Mouse (Mus musculus) ovary, adult 18-20 months (tissue): ENCODE data around the gene RPS10-NUDT3.
A peak's percentile ranks its signal among the peaks of the same experiment; 100 is the strongest.

Experiments
- DNase-seq: peaks from one replicate; pipeline ENCODE4 v3.0.0; 2022; ENCODE audit warnings: low spot score, mixed read lengths

RPS10-NUDT3 gene

DNA sequence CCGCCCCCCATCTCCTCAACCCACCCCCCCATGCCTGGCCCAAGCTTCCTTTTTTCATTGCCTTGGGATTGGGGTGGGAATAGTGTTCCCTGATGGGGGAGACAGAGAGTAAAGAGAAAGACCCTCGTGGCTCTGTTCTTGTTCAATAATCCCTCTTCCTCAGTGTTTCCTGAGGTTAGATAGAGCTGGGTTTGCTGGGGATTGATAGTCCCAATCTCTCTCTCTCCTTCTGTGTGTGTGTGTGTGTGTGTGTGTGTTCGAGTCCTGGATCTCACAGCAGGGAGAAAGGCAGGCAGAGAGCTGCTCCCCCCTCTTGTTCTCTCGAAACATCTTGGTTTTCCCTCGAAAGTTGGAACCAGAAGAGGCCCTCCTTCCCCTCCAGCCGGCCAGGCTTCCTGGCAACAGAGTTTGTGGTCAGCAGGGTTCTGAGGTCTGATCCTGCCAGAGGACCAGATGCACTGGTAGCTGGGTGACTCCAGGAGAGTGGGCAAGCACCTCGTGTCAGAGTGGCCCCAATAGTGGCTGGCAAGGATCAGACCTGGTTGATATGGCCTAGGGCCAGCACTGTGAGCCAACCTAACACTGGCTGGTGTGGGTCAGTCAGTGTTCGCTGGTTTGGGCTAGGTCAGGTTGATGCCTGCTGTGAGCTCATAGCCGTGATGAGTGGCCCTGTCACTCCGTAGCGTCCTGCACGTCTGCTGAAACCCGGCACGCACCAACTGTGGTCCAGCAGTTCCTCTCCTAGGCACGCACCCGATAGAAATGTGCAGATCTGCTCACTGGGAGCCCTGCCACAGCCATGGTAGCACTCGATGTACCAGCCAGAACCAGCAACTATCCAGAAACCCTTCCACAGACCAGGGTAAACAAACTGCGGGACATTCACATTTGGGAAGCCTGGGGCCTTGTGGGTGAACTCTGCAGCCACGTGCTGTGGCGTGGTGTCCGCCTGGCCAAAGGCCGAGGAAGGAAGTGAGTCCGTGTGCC, 82.5 kb downstream of the RPS10-NUDT3 start:
- no peak for DNase-seq

DNA sequence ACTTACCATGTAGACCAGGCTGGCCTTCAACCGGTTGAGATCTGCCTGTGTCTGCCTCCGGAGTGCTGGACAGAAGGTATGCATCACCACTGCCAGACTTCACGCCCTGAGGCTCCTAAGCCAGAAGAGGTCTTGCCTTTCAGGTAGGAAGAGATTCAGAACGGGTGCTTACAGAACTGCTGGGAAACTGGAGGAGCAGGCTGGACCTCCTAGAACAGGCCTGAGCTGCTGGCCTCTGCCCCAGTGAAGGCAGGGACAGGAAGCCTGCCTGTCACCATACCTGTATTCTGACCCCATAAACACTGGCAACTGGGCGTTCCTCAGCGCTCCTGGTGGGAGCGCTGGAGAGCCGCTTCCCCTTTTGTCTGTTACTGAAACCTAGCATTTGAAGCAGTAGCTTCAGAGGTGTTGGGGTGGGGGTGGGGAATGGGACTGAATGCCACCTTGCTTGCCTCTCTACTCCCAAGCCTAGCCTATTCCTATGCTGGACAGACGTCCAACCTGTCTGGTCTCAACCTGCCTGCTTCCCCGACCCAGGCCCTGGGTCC, 83.6 kb downstream of the RPS10-NUDT3 start:
- no peak for DNase-seq

DNA sequence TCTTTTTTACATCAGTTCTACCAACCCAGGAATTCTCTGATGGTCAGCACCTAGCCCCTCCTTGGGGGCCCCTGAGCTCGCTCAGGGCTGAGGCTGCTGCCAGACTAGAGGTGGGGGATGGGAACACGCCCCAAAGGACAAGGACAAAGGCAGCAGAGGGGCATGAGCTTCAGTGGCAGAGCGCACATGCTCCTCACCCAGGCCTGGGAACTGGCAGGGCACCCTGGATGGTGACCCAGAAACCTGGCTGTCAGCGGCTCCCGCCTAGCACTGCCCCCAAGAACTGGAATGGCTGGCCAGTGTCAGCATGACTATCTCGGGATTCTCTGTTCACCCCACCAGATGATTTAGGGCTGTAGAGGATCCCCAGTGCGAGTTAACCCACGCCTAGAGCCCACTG, 85.8 kb downstream of the RPS10-NUDT3 start:
- no peak for DNase-seq

DNA sequence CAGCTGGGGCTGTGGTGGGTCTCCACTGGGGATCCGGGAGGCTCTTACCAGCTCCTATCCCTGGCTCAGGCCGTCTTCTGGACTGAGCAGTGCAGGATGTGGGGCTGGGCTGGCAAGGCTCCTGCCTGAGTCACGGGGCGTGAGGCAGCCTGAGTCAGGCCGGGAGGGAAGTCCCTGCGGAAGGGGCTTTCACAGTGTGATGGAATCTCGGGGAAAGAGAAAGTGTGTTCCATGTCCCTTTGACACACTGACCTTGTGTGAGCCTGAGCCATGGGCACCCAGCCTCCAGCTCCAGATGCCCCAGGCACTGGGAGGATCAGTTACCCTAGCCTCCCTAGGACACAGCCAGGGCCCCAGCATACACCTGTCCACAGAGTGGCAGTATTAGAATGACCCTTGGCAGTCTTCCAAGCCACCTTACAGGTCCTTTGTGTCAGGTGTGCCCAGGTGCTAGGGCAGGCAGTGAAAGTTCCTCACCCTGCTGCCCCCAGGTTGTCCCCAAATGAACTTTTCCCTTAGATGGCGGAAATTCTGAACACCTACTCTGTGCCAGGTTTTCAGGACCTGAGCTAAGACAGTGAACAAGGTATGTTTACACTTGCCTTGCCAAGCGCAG, 87.7 kb downstream of the RPS10-NUDT3 start:
- no peak for DNase-seq

DNA sequence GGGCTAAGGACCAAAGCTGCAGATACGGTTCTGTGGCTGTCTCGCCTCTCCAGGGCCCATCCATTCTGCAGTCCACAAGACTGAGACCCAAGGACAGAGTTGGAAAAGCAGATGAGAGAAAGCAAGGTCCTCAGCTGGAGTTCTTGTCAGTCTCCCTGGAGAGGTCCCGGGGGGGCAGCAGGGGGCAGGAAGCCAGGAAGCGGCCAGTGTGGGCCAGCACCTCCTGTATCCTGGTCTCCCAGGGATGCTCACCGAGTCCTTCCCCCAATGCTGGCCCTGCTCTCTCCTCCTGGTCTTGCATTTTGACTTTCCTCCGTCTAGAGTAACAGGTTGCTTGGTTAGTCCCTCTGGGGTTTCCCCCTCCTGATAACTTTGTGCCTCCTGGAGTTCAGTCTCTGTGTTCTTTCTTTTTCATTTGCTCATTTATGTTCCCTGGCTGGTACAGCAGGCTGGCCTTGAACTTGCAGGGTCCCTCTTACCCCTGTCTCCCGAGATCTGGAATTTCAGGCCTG, 88.4 kb downstream of the RPS10-NUDT3 start:
- no peak for DNase-seq

DNA sequence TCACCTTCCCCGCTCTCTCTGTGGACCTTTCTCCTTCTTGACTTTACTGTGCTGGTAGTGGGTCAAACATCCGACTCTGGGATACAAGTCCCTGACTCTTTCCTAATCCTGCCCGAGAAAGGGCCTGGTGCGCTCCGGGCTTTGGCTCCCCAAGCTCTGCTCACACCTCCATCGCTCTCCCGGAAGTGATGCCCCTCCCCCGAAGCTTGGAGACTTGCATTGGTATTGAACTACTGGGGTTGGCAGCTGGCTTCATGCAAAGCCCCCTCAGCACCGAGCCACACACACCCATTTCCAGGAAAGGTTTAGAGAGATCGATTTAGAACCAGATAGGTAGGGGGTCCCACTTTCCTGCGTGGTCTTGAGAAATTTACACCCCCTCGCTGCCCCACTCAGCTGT, 89.0 kb downstream of the RPS10-NUDT3 start:
- DNase-seq: no peak

DNA sequence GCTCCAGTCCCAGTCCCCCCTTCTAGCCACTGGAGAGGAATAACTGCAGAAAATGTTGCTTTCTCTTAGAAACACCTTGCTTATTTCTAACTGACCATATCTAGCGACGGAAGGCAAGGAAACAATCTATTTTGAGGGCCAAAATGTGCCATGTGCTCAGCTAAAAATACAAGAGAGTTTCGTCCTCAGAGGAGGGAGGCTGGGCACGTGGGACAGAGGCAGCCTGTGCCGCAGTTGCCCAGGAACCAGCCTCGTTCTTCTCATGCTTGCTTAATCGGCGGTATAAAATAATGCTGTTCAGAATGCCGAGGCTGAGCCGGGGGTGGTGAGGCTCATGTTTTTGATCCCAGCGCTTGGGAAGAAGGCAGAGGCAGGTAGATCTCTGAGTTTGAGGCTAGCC, 90.5 kb downstream of the RPS10-NUDT3 start:
- DNase-seq: no peak

DNA sequence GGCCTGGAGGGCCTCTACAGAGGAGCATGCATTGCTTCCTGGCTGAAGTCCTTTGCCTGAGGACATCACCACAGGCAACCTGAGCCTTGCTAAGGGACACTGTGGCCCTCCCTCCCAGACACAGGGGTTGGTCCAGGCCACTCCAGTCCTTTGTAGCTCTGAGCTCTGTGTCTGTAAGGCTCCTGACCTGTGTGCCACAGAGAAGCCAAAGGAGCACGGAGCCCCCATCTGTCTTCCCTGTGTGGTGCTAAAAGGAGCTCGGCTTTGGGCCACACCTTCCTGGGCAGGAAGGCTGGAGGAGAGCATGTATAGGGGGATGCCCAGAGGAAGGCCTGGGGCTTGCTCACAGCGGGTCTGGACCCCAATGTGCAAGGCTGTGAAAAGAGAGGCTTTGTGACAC, 93.0 kb downstream of the RPS10-NUDT3 start:
- DNase-seq: no peak

DNA sequence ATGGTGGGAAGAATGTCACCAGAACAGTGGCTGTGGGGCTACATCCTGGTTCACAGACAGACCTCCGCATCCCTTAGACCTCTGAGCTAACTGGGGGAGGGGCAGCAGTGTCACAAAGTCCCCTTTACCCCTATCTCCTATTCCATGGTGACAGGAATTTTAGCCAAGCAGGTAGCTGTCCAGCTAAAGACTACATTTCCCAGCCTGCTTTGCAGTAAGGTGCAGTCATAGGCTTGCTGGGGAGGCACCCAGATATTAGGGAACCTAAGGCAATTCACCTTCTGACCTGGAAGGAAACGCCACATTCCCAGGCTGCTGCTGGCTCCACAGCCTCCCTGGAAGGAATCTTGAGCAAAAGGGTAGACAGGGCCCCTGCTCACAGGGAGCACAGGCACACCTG, 93.8 kb downstream of the RPS10-NUDT3 start:
- no peak for DNase-seq

DNA sequence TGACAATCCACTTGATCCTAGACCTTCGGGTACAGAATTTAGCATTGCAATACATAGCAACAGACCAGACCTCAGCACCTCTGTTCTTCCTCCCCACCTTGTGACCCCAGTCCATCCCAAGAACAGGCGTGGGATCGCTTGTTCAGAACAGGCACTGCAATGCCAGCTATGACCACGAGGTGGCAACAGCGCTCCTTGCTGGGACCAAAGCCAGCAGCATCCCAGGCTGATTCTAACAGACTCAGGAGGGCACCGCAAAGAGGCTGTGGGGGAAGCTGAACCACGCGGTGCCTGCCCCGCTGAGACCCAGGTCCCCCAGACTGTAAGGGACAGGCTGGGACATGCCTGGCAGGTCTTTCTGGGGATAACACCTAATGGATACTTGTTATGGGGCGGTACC, 100.3 kb downstream of the RPS10-NUDT3 start:
- peak; percentile 57 for DNase-seq

DNA sequence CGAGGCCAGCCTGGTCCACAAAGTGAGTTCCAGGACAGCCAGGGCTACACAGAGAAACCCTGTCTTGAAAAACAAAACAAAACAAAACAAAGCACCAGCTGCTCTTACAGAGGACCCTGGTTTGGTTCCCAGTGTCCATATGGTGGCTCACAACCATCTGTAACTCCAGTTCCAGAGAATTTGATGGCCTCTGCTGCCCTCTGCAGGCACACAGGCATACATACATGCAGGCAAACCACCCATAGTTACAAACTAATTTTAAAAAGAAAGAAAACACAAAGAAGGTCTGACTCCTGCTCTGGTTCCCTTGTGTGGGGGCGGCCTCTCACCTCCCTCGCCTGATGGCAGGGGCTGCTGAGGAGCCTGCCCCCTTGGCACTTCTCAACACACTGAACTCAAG, 101.7 kb downstream of the RPS10-NUDT3 start:
- no peak for DNase-seq

DNA sequence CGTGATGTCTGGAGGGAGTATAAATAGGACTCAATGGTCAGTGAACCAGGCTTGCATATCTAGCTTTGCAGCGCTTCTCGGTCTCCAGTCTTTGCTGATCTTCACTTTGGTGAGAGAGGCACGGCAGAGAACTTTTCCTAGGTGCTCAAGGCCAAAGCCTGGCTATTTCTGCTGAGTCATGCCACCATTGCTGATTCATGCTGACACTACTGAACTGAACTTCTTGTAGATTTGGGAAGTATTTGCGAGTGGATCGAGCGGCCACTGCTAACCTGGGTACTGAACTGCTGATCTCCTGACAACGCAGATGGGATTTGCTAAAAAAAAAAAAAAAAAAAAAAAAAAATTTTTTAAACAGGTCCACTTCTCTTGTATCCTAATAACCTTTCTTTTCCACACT, 102.9 kb downstream of the RPS10-NUDT3 start:
- no peak for DNase-seq
